Mouse (Mus musculus) cerebellum, adult 2 months (tissue): ENCODE measurements around the gene Ctc1. TPM values are rescaled to one million over a fixed set of nuclear protein-coding genes. Genes with fewer than 3 reads are reported as not detected.
A peak's percentile ranks its signal among the peaks of the same experiment; 100 is the strongest.

Experiments used
- DNase-seq, 2 experiments: peaks; one replicate each; pipeline ENCODE4 v3.0.0; 2021
- H3K27ac ChIP-seq: fragments of 200-500 bp; 2 replicates; pipeline ENCODE4 v1.5.1; 2012; ENCODE audit warnings: low read length, control low read depth, inconsistent platforms; ENCODE audit not compliant: insufficient read depth
- H3K27me3 ChIP-seq: fragments of 200-500 bp; 2 replicates; pipeline ENCODE4 v1.6.1; 2012; ENCODE audit warnings: inconsistent platforms, mild to moderate bottlenecking, low read length, moderate library complexity; ENCODE audit not compliant: control insufficient read depth, insufficient read depth
- H3K4me1 ChIP-seq: fragments of 200-500 bp; 2 replicates; pipeline ENCODE4 v1.6.1; 2011; ENCODE audit warnings: low read length; ENCODE audit not compliant: control insufficient read depth, insufficient read depth
- H3K4me3 ChIP-seq: fragments of 200-500 bp; replicated peaks from 2 replicates; pipeline ENCODE3; 2011; ENCODE audit warnings: mild to moderate bottlenecking, low read depth, low read length, control low read depth; ENCODE audit not compliant: insufficient read depth
- CTCF ChIP-seq: fragments of 200-500 bp; IDR thresholded peaks from 2 replicates; pipeline ENCODE4 v1.5.1; 2011; ENCODE audit warnings: low read depth, mild to moderate bottlenecking, control low read depth, low read length, moderate library complexity, borderline replicate concordance; ENCODE audit not compliant: insufficient read depth
- POLR2A ChIP-seq: fragments of 200-500 bp; IDR thresholded peaks from 2 replicates; pipeline ENCODE4 v1.6.1; 2011; ENCODE audit warnings: low read length, control low read depth, borderline replicate concordance; ENCODE audit not compliant: insufficient read depth
- WGBS: fragments of 180-500 bp; shearing (Covaris S2); methylation state at CpG from one replicate; pipeline ENCODE4 v1.1.7; 2018; 5-methylcytosine and 5-hydroxymethylcytosine counted together
- polyA plus RNA-seq: library from polyadenylated mRNA; depleted of rRNA; stranded (reverse); fragments of >200 nt; gene quantifications from 2 replicates; pipeline ENCODE4 v1.2.3, GENCODE M21; 2012

Gene Ctc1
- polyA plus RNA-seq, 1 experiment: 46.3 TPM

DNA sequence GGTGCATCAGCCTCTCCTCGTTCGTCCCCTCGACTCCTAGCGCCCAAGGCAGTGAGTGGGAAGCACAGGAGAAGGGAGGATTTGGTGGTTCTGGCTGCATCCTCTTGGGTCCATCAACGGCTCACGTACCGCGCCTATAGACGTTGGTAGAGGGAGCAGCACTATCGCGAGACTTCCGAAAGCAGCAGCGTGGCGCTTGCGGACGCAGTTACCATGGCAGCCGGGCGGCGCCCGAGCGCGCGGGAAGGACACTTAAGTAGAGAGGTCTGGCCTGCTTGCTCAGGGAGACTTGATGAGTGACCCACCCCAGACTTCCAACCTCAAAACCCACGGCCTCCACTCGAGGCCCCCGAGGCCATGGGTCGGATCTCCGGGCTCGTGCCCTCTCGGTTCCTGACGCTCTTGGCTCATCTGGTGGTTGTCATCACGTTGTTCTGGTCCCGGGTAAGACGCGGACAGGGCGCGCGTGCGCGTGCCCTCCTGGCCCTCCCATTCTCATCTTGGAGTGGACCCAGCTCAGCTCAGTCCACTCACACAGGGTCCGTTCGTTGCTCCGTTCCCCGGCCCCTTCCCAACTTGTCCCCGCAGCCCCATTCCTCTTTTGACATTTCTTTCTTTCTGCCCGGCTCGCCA is 55.0 kb downstream of the Ctc1 start, which contains the start of gene Tmem107:
Gene Tmem107, plus strand, starts transcription at position 217 of the 633 bp plus-strand sequence.
- DNase-seq: peak; percentile 95 to 96
- Histone ChIP-seq H3K27ac (peak within 1 kb of the TSS; percentile 76), H3K4me3 (peak within 1 kb of the TSS; percentile 69), H3K4me1 (no peaks in the 10 kb centered on the region; the same call in 1 of the 2 replicates), H3K27me3 (no peaks in the 10 kb centered on the region)
- TF ChIP-seq CTCF (no peak), POLR2A (peak; percentile 96)
- under 1% methylated on average over 47 of the region's 47 CpGs for WGBS

DNA sequence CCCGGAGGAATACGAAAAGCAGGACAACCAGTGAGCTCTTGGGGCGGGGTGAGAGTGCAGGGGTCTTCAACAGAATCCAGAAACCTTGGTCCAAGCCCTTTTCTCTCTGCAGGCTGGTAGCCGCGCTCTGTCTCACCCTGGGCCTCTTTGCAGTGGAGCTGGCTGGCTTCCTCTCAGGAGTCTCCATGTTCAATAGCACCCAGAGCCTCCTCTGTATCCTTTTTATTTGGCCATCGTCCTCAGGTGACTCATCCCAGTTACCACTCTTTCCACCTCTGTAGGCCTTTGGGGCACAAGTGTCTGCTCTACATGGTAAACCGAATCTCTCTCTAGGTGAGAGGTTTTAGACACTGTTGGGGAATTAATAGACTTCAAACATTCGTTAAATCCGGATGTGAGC is 55.6 kb downstream of the Ctc1 start:
- no peak for DNase-seq
- TF ChIP-seq POLR2A (no peak), CTCF (no peak)
- Histone ChIP-seq H3K27me3 (no peaks in the 10 kb centered on the region), H3K4me3 (peak overlapping the region; percentile 69), H3K4me1 (no peaks in the 10 kb centered on the region; the same call in 1 of the 2 replicates), H3K27ac (peak overlapping the region; percentile 76)
- WGBS: 15% methylated on average over 9 of the region's 9 CpGs

DNA sequence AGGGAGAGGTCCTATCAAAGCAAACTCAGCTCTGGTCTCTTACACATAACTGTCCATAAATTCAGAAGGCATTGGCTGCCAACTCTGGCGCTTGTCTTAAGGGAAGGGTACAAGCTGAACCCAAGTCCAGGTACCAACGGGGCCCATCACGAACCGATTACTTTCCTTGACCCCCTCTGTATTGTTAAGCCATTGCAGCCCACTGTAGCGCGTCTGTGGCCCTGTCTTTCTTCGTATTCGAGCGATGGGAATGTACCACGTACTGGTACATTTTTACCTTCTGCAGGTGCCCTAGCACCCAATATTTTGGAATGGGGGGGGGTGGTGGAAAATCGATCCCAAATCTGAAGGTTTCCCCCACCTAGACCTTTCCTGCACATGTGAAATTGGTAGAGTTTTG is 56.5 kb downstream of the Ctc1 start:
- Histone ChIP-seq H3K27me3 (no peaks in the 10 kb centered on the region), H3K27ac (peak overlapping the region; percentile 61), H3K4me1 (no peaks in the 10 kb centered on the region; the same call in 1 of the 2 replicates), H3K4me3 (peak overlapping the region; percentile 34)
- TF ChIP-seq POLR2A (no peak), CTCF (no peak)
- 74% methylated on average over 11 of the region's 11 CpGs for WGBS
- peak in 1 of 2 experiments; percentile 18 for DNase-seq

DNA sequence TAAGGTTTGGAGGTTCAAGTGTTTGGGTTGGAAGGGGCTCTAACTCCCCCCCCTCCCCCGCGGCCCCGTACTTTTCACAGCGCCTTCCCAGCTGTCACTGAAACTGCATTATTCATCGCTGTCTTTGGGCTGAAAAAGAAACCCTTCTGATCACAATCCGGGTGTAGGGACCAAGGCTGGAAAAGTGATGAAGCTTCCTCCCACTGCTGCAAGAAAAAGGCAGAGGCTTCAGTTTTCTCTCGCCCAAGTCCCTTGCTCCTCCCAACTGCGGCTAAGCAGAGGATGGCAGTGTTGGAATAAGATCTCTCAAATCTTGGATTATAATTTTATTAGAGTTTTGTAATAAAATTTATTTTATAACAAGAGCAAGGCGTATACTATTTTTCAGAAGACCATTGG is 57.0 kb downstream of the Ctc1 start:
- TF ChIP-seq CTCF: no peak
- no peak for TF ChIP-seq POLR2A
- Histone ChIP-seq H3K27ac (peak overlapping the region; percentile 96), H3K4me1 (no peaks in the 10 kb centered on the region; the same call in 1 of the 2 replicates), H3K27me3 (no peaks in the 10 kb centered on the region), H3K4me3 (peak overlapping the region; percentile 62)
- no peak for DNase-seq
- 1% methylated on average over 9 of the region's 9 CpGs for WGBS

DNA sequence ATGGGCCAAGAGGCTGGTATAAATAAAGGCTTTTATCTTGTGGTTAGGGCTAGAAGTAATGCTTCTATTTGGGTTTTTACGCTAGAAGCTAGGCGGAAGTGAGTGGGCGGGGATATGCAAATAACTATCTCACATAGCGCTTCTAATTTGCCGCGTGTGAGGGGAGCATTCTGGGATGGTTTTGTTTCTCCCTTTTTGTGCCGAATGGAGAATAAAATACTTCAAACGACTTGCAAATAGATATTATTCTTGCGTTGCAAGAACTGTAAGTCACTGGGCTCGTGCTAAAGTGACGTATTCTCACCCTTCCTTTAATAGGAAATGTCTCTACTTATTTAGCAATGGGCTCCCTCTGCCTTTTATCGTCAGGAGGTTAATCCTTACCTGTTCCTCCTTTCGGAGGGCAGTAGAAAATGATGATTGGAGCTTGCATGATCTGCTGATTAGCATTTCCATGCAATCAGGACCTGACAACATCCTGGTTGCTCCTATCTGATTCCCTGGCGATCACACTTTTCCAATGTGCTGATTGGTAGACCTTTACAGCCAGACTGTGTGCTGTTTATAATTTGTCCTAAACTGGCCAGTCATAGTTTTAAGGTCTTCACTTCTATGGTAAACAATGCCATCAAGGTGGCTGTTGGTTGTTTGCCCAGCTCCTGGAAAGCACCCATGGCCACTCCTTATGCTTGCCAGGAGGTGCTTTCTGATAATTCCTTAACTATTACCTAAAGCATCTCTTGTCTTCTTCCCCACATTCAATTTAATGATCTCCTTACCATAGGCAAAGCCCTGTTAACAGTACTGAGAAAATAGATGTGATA is 57.6 kb downstream of the Ctc1 start:
- Histone ChIP-seq H3K27ac (peak overlapping the region; percentile 96; the same call in 1 of the 2 replicates), H3K4me1 (no peaks in the 10 kb centered on the region), H3K4me3 (peak overlapping the region; percentile 62), H3K27me3 (no peaks in the 10 kb centered on the region)
- DNase-seq: peak; percentile 80 to 92
- TF ChIP-seq POLR2A (peak; percentile 92; the same call in 1 of the 2 replicates), CTCF (no peak)
- WGBS: under 1% methylated on average over 14 of the region's 14 CpGs

DNA sequence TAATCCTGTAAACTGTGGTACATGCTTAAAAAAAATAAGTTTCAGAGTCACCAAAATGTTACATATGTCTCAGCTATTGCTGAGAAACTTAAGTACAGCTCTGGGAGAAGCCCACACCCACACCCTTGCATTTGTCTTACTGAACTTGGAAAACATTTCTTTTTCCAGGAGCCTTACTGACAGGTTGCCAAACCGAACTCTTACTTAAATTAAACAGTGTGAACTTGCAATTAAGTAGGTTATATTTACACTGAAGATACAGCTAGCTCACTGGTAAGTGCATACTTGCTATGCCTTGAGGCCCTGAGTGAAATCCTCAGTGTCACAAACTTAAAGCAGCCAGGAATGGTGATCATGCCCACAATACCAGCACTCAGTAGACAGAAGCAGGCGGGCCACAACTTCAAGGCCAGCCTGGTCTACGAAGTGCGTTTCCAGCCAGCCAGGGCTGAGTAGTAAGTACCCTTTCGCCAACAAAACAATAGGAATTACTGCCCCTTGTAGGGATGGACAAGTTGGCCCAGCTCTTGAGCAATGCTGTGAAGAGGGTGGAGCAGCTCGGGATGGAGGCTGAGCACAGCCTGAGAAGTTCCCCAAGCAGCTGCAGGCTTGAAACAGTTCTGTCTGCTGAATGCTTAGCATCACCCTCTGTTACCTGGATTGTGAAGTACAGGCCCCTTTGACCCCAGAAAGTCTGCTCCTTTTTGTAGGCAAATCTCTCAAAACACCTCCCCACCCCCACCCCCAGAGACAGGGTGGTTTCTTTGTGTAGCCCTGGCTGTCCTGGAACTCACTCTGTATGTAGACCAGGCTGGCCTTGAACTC is 58.5 kb downstream of the Ctc1 start:
- 40% methylated on average over 6 of the region's 6 CpGs for WGBS
- H3K4me3 ChIP-seq: no peak overlapping the region
- no peak for TF ChIP-seq POLR2A
- no peak for TF ChIP-seq CTCF
- DNase-seq: no peak
- no peaks in the 10 kb centered on the region for H3K27me3 ChIP-seq
- H3K4me1 ChIP-seq: no peaks in the 10 kb centered on the region
- no peak overlapping the region for H3K27ac ChIP-seq

DNA sequence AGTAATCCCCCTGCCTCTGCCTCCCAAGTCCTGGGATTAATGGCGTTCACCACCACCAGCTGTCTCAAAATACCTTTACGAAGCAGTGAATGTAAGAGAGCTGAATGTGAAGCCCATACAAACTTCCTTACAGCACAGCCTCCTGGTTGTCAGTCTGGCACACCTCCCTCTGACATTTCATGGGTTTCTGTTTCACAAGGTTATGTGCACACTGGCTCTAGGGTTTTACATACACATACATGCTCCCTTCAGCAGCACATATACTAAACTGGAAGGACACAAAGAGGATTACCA is 59.0 kb downstream of the Ctc1 start:
- TF ChIP-seq POLR2A (no peak), CTCF (no peak)
- Histone ChIP-seq H3K27ac (no peak overlapping the region), H3K4me1 (no peaks in the 10 kb centered on the region), H3K4me3 (no peak overlapping the region), H3K27me3 (no peaks in the 10 kb centered on the region)
- no peak for DNase-seq
- 53% methylated on average over 2 of the region's 2 CpGs for WGBS
